Mouse (Mus musculus): ENCODE data around the gene Mmp23. TPM values are rescaled to one million over a fixed set of nuclear protein-coding genes. Genes with fewer than 3 reads are reported as not detected.
"Not testable (repeated sequence)": the region's sequence is repeated elsewhere in the genome, so short reads cannot be mapped to it uniquely, and the experiment has no call there.

The Mmp23 gene
- polyA plus RNA-seq, 1 experiment from 2014 or later = 6.5 TPM

- WGBS = 3% methylated on average over 31 of the region's 31 CpGs
- H3K4me1 ChIP-seq = peaks cover 31% of the 10 kb centered on the region
- H3K9ac ChIP-seq (replicated peaks) = peak overlapping the region; percentile 29
- no peak overlapping the region for H3K27ac ChIP-seq (replicated peaks)
- peaks cover 73% of the 10 kb centered on the region for H3K27me3 ChIP-seq (replicated peaks)
- H3K4me3 ChIP-seq (replicated peaks) = peak overlapping the region; percentile 33
- peaks cover 65% of the 10 kb centered on the region for H3K36me3 ChIP-seq
- H3K4me2 ChIP-seq = peak overlapping the region; percentile 59
- no peaks in the 10 kb centered on the region for H3K9me3 ChIP-seq (replicated peaks)
- ATAC-seq (ENCODE audit: low FRiP score) = no peak; the same call in 1 of the 2 replicates
Observed at GRCm38 (mm10) chr4:155653451-155654182, 433 bp upstream of the Mmp23 start.

DNA sequence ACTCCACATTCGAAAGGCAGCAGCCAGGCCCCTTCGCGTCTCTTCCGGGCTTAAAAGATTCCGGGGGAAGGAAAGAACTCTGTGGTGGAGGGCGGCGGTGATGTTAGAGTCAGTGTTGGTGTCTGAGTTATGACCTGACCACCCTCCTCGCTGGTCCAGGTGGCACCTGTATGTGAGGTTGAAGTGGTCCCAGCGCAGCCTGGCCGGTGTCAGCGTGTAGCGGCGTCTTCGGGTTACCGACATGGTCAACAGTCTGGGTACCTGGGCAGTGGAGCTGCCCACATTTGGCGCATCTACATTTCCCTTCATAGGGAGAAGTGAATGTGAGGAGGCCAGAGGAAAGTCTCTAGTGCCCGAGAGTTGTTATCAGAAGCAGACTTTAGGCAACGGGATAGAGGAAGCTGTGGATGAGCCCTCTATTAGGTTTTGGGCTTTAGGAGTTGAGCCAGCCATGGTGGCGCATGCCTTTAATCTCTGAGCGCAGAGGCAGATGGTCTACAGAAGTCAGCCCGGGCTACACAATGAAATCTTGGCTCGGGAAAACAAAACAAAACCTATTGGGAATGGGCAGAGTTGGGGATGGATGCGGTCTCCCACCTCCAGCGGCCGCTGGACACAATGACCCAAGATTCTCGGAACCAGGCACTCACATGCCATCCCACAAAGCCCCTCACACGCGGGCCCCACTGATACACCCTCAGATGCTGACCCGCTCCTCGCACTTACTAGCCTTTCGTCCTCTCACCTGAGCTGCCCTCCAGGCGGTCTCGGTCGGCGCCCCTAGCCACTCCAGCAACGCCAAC, 700 bp downstream of the Mmp23 start:
- H3K4me3 ChIP-seq (replicated peaks) = peak overlapping the region; percentile 33
- no peak overlapping the region for H3K27ac ChIP-seq (replicated peaks)
- ATAC-seq (ENCODE audit: low FRiP score) = no peak
- peaks cover 69% of the 10 kb centered on the region for H3K36me3 ChIP-seq
- WGBS = 23% methylated on average over 36 of the region's 36 CpGs
- H3K4me1 ChIP-seq = peaks cover 31% of the 10 kb centered on the region
- peak overlapping the region; percentile 29 for H3K9ac ChIP-seq (replicated peaks)
- peaks cover 73% of the 10 kb centered on the region for H3K27me3 ChIP-seq (replicated peaks)
- H3K9me3 ChIP-seq (replicated peaks) = no peaks in the 10 kb centered on the region
- peak overlapping the region; percentile 59 for H3K4me2 ChIP-seq

GRCm38 (mm10) chr4:155651553-155652269, 1.5 kb downstream of the Mmp23 start:
- Histone ChIP-seq H3K27me3 (replicated peaks) (peaks cover 68% of the 10 kb centered on the region), H3K9me3 (replicated peaks) (no peaks in the 10 kb centered on the region), H3K4me2 (no peak overlapping the region), H3K27ac (replicated peaks) (no peak overlapping the region), H3K9ac (replicated peaks) (no peak overlapping the region), H3K36me3 (peaks cover 66% of the 10 kb centered on the region), H3K4me3 (replicated peaks) (no peak overlapping the region), H3K4me1 (peaks cover 31% of the 10 kb centered on the region)
- no peak for ATAC-seq (ENCODE audit: low FRiP score)
- WGBS = 65% methylated on average over 15 of the region's 15 CpGs

- no peak overlapping the region for H3K4me2 ChIP-seq
- no peak overlapping the region for H3K4me3 ChIP-seq (replicated peaks)
- no peak overlapping the region for H3K27ac ChIP-seq (replicated peaks)
- H3K36me3 ChIP-seq = peaks cover 58% of the 10 kb centered on the region
- peaks cover 20% of the 10 kb centered on the region for H3K4me1 ChIP-seq
- H3K9ac ChIP-seq (replicated peaks) = no peak overlapping the region
- whole genome bisulfite sequencing = 90% methylated on average over 11 of the region's 11 CpGs
- no peak for ATAC-seq (ENCODE audit: low FRiP score)
- H3K9me3 ChIP-seq (replicated peaks) = no peaks in the 10 kb centered on the region
- peaks cover 44% of the 10 kb centered on the region for H3K27me3 ChIP-seq (replicated peaks)
Observed at GRCm38 (mm10) chr4:155649355-155649754, 3.8 kb downstream of the Mmp23 start.

GRCm38 (mm10) chr4:155645721-155646120, 7.5 kb downstream of the Mmp23 start:
- no peaks in the 10 kb centered on the region for H3K4me1 ChIP-seq
- H3K27me3 ChIP-seq (replicated peaks) = peaks cover 9% of the 10 kb centered on the region
- no peak overlapping the region for H3K4me2 ChIP-seq
- ATAC-seq (ENCODE audit: low FRiP score) = no peak
- peaks cover 82% of the 10 kb centered on the region for H3K36me3 ChIP-seq
- no peak overlapping the region for H3K27ac ChIP-seq (replicated peaks)
- no peaks in the 10 kb centered on the region for H3K9me3 ChIP-seq (replicated peaks)
- H3K4me3 ChIP-seq (replicated peaks) = no peak overlapping the region
- no peak overlapping the region for H3K9ac ChIP-seq (replicated peaks)
- 98% methylated on average over 5 of the region's 5 CpGs for WGBS

DNA sequence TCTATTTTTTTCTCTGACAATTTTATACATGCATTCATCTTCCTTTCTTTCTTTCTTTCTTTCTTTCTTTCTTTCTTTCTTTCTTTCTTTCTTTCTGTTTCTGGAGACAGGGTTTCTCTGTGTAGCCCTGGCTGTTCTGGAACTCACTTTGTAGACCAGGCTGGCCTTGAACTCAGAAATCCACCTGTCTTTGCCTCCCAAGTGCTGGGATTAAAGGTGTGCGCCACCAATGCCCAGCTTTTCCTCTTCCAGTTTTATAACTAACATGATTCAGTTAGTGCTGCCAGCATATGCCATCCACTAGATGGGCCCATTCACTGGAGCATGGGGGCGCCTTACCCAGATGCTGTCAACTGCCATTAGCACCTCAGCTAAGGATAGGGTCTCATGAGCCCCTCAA, 7.9 kb downstream of the Mmp23 start, which contains the start of gene Gm10563:
TSS of gene Gm10563 (minus strand) at position 101 of the 400 bp plus-strand sequence.
- not testable (repeated sequence) for H3K9me3 ChIP-seq (replicated peaks); ATAC-seq (ENCODE audit: low FRiP score); H3K27me3 ChIP-seq (replicated peaks); H3K9ac ChIP-seq (replicated peaks); H3K4me1 ChIP-seq; H3K27ac ChIP-seq (replicated peaks); H3K4me3 ChIP-seq (replicated peaks); H3K4me2 ChIP-seq
- peaks cover 82% of the 10 kb centered on the region for H3K36me3 ChIP-seq
- WGBS = 96% methylated on average over 2 of the region's 2 CpGs

- Histone ChIP-seq H3K4me3 (replicated peaks) (no peak overlapping the region), H3K36me3 (peaks cover 79% of the 10 kb centered on the region), H3K27me3 (replicated peaks) (no peaks in the 10 kb centered on the region), H3K4me1 (no peaks in the 10 kb centered on the region), H3K4me2 (no peak overlapping the region), H3K9me3 (replicated peaks) (no peaks in the 10 kb centered on the region), H3K27ac (replicated peaks) (no peak overlapping the region), H3K9ac (replicated peaks) (no peak overlapping the region)
- WGBS = 91% methylated on average over 1 of the region's 1 CpGs
- ATAC-seq (ENCODE audit: low FRiP score) = no peak
Observed at GRCm38 (mm10) chr4:155643531-155643930, 9.7 kb downstream of the Mmp23 start.

GRCm38 (mm10) chr4:155635766-155636499, 17.3 kb downstream of the Mmp23 start:
- peaks cover 88% of the 10 kb centered on the region for H3K36me3 ChIP-seq

GRCm38 (mm10) chr4:155630267-155630666, 22.9 kb downstream of the Mmp23 start:
- 92% methylated on average over 6 of the region's 6 CpGs for WGBS
- Histone ChIP-seq H3K36me3 (peaks cover 71% of the 10 kb centered on the region), H3K4me1 (peaks cover 3% of the 10 kb centered on the region), H3K27ac (replicated peaks) (no peak overlapping the region), H3K9ac (replicated peaks) (no peak overlapping the region), H3K27me3 (replicated peaks) (no peaks in the 10 kb centered on the region), H3K4me3 (replicated peaks) (no peak overlapping the region), H3K9me3 (replicated peaks) (no peaks in the 10 kb centered on the region), H3K4me2 (no peak overlapping the region)
- no peak for ATAC-seq (ENCODE audit: low FRiP score)

More at GRCm38 (mm10) chr4:155635766-155636499, 17.3 kb downstream of the Mmp23 start:
- Histone ChIP-seq H3K9me3 (replicated peaks) (no peaks in the 10 kb centered on the region), H3K27me3 (replicated peaks) (no peaks in the 10 kb centered on the region), H3K4me1 (no peaks in the 10 kb centered on the region), H3K4me3 (replicated peaks) (no peak overlapping the region), H3K27ac (replicated peaks) (no peak overlapping the region), H3K4me2 (no peak overlapping the region), H3K9ac (replicated peaks) (no peak overlapping the region)
- ATAC-seq (ENCODE audit: low FRiP score) = no peak

DNA sequence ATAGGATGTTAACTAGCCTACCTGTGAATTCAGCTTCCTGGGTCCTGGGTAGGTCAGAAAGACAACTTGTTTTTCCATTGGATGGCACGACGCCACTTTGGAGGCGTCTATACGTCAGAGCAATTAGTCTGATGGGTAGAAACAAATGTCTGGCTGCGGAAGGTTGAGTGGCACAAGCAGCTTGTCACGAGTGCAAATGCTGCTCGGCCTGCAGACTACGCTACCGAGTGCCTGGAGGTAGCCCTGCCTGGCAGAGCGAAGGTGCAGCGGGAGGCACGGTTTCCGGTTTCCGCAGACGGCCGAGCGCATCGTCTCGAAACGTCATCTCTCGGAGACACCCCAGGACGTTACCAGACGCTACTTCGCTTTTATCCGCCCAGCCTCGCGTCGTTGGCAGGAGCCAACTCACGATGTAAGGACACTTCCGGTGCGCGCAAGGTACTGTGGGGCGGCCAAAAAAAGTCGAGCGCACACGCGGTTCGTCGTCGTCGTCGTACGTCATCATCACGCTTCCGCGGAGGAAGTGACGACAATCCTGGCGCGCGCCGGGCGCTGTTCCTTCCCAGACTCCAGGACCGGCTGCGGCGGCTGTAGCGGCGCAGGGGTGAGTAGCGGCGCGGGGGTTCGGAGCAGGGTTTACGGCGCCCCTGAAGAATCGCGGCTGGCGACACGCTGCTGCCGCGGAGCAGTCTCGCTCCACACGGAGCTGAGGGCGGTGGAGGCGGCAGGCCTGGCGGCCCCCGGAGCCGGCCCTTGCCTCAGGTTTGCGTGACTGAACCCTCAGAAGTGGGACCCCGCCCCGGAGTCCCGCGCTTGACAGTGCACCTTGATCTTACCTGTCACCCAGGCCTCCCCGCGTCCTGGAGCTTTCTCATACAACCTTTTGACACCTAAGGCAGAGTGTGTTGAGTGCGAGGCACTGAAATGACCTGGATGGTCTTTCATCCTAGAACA, 28.6 kb downstream of the Mmp23 start, which contains the start of gene Cdk11b:
TSS of gene Cdk11b (plus strand) at position 517 of the 954 bp plus-strand sequence.
- no peaks in the 10 kb centered on the region for H3K9me3 ChIP-seq (replicated peaks)
- H3K27ac ChIP-seq (replicated peaks) = peak within 1 kb of the TSS; percentile 96
- H3K9ac ChIP-seq (replicated peaks) = peak within 1 kb of the TSS; percentile 75
- H3K27me3 ChIP-seq (replicated peaks) = no peaks in the 10 kb centered on the region
- peaks cover 11% of the 10 kb centered on the region for H3K4me1 ChIP-seq
- peak within 1 kb of the TSS; percentile 63 for H3K4me2 ChIP-seq
- H3K4me3 ChIP-seq (replicated peaks) = peak within 1 kb of the TSS; percentile 95
- H3K36me3 ChIP-seq = peaks cover 45% of the 10 kb centered on the region
- WGBS = under 1% methylated on average over 84 of the region's 84 CpGs
- ATAC-seq (ENCODE audit: low FRiP score) = peak; percentile 100

Data from neural tube, embryonic 15.5 days (tissue).